Mouse (Mus musculus): ENCODE measurements around the gene Vmn1r166. TPM values are rescaled to one million over a fixed set of nuclear protein-coding genes. Genes with fewer than 3 reads are reported as not detected.
"Not testable (repeated sequence)": the region's sequence is repeated elsewhere in the genome, so short reads cannot be mapped to it uniquely, and the experiment has no call there.

The Vmn1r166 gene
- polyA plus RNA-seq (2015; fragmentation: Nextera tagmentation; extraction: Ambion mirVana): not detected in 2 replicates

DNA sequence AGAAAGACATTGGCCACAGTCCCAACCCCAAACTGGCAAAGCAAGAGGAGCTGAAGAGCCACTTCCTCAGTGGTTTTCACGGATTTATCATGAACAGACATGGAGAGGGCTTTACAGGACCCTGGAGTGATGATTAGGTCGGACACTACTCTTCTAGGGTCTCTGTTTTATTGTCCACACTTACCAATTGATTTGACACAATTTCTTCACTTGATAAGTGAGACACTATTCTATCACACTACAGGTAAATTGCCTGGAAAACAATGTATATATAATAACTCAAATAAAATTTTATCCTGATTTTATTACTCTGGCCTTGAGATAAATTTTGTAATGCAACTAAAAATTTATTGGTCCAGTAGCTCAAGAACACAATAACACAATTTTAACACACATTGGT, at the start of gene Vmn1r166:
Gene Vmn1r166, minus strand, starts transcription at position 101 of the 400 bp plus-strand sequence.
- not testable (repeated sequence) for H3K4me3 ChIP-seq (ENCODE audit: low read length); H3K4me2 ChIP-seq (replicated peaks; ENCODE audit: low read depth, low read length)

DNA sequence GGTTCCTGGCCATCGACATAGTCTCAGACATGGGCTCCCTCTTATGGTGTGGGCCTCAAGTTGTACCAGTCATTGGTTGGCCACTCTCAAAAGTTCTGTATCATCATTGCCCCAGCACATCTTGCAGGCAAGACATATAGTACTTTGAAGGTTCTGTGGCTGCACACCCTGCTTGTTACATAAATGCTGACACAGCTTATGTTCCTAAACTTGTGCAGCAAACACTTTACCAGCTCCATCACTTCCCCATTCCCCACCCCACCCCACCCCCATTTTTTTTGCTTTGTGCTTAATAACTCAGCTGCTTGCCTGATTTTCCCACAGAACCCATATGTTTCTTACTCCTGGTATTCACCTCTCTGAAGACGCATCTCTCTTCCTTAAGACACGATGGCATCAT, 49.4 kb upstream of the Vmn1r166 start, which contains the start of gene Nlrp4e:
Gene Nlrp4e, plus strand, starts transcription at position 301 of the 400 bp plus-strand sequence.
- not testable (repeated sequence) for H3K9me3 ChIP-seq (ENCODE audit: low read length); H3K27ac ChIP-seq (ENCODE audit: low read length); ATAC-seq (ENCODE audit: low FRiP score, low TSS enrichment); H3K4me1 ChIP-seq (ENCODE audit: insufficient read depth, low read length); H3K27me3 ChIP-seq (ENCODE audit: insufficient read depth, low read length); H3K9ac ChIP-seq (replicated peaks; ENCODE audit: low read length); H3K4me3 ChIP-seq (ENCODE audit: low read length); H3K4me2 ChIP-seq (replicated peaks; ENCODE audit: low read depth, low read length); H3K36me3 ChIP-seq (ENCODE audit: insufficient read depth, low read length)
- WGBS: 83% methylated on average over 3 of the region's 3 CpGs

More for the DNA sequence above, at the start of gene Vmn1r166:
- WGBS: no CpG with 5 or more reads among the region's 2 CpGs
- not testable (repeated sequence) for H3K36me3 ChIP-seq (ENCODE audit: insufficient read depth, low read length); H3K9me3 ChIP-seq (ENCODE audit: low read length); H3K27me3 ChIP-seq (ENCODE audit: insufficient read depth, low read length); H3K4me1 ChIP-seq (ENCODE audit: insufficient read depth, low read length); H3K9ac ChIP-seq (replicated peaks; ENCODE audit: low read length); ATAC-seq (ENCODE audit: low FRiP score, low TSS enrichment); H3K27ac ChIP-seq (ENCODE audit: low read length)

DNA sequence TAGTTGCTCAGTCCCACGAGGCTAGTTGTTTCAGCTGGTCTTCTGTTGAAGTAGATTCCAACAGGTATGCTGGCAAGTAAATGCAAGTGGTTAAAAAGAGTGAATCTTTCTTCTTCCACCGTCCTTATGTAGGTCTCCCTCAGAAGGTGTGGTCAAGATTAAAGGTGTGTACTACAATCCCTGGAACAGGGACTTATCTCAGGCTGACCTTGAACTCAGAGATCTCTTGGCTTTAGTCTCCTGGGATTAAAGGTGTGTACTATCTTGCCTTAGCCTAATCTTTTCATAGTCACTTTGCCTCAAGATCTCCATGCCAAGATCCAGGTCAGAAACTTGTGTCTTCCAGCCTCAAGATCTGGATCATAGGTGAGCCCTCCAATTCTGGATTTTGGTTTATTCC, 27.3 kb upstream of the Vmn1r166 start, which contains the start of gene Gm6902:
Gene Gm6902, minus strand, starts transcription at position 101 of the 400 bp plus-strand sequence.
- no CpG with 5 or more reads among the region's 2 CpGs for WGBS
- H3K4me3 ChIP-seq (ENCODE audit: low read length); H3K27me3 ChIP-seq (ENCODE audit: insufficient read depth, low read length); ATAC-seq (ENCODE audit: low FRiP score, low TSS enrichment); H3K4me2 ChIP-seq (replicated peaks; ENCODE audit: low read depth, low read length); H3K27ac ChIP-seq (ENCODE audit: low read length); H3K36me3 ChIP-seq (ENCODE audit: insufficient read depth, low read length); H3K9me3 ChIP-seq (ENCODE audit: low read length); H3K9ac ChIP-seq (replicated peaks; ENCODE audit: low read length); H3K4me1 ChIP-seq (ENCODE audit: insufficient read depth, low read length): not testable (repeated sequence)

DNA sequence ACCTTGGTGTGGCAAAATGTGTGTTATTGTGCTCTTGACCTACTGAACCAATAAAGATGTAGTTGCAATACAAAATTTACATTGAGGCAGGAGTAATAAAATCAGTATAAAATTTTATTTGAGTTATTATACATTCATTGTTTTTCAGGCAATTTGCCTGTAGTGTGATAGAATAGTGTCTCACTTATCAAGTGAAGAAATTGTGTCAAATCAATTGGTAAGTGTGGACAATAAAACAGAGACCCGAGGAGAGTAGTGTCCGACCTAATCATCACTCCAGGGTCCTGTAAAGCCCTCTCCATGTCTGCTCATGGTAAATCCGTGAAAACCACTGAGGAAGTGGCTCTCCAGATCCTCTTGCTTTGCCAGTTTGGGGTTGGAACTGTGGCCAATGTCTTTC, 34.5 kb downstream of the Vmn1r166 start, which contains the start of gene Vmn1r165:
Gene Vmn1r165, plus strand, starts transcription at position 301 of the 400 bp plus-strand sequence.
- WGBS: no CpG with 5 or more reads among the region's 3 CpGs
- not testable (repeated sequence) for H3K27ac ChIP-seq (ENCODE audit: low read length); ATAC-seq (ENCODE audit: low FRiP score, low TSS enrichment); H3K9me3 ChIP-seq (ENCODE audit: low read length); H3K27me3 ChIP-seq (ENCODE audit: insufficient read depth, low read length); H3K9ac ChIP-seq (replicated peaks; ENCODE audit: low read length); H3K4me3 ChIP-seq (ENCODE audit: low read length); H3K4me1 ChIP-seq (ENCODE audit: insufficient read depth, low read length); H3K4me2 ChIP-seq (replicated peaks; ENCODE audit: low read depth, low read length); H3K36me3 ChIP-seq (ENCODE audit: insufficient read depth, low read length)

Other genes starting within 250 kb of the Vmn1r166 start
- not detected in 2 replicates for gene Gm4216, start 231.8 kb downstream of the Vmn1r166 start, polyA plus RNA-seq (2015; fragmentation: Nextera tagmentation; extraction: Ambion mirVana)
- not detected in 2 replicates for gene Vmn1r163, start 196.1 kb downstream of the Vmn1r166 start, polyA plus RNA-seq (2015; fragmentation: Nextera tagmentation; extraction: Ambion mirVana)
- not detected in 2 replicates for gene Gm8720, start 184.2 kb downstream of the Vmn1r166 start, polyA plus RNA-seq (2015; fragmentation: Nextera tagmentation; extraction: Ambion mirVana)
- not detected in 2 replicates for gene Gm10662, start 107.2 kb downstream of the Vmn1r166 start, polyA plus RNA-seq (2015; fragmentation: Nextera tagmentation; extraction: Ambion mirVana)
- not detected in 2 replicates for gene Vmn1r165, start 34.4 kb downstream of the Vmn1r166 start, polyA plus RNA-seq (2015; fragmentation: Nextera tagmentation; extraction: Ambion mirVana)
- not detected in 2 replicates for gene Gm6902, start 27.2 kb upstream of the Vmn1r166 start, polyA plus RNA-seq (2015; fragmentation: Nextera tagmentation; extraction: Ambion mirVana)
- gene Nlrp4e, start 49.5 kb upstream of the Vmn1r166 start, polyA plus RNA-seq (2015; fragmentation: Nextera tagmentation; extraction: Ambion mirVana): not detected in 2 replicates
- gene Nlrp5, start 134.2 kb upstream of the Vmn1r166 start, polyA plus RNA-seq (2015; fragmentation: Nextera tagmentation; extraction: Ambion mirVana): not detected in 2 replicates